Mouse (Mus musculus): ENCODE measurements around the gene Sema4f.

The Sema4f gene

DNA sequence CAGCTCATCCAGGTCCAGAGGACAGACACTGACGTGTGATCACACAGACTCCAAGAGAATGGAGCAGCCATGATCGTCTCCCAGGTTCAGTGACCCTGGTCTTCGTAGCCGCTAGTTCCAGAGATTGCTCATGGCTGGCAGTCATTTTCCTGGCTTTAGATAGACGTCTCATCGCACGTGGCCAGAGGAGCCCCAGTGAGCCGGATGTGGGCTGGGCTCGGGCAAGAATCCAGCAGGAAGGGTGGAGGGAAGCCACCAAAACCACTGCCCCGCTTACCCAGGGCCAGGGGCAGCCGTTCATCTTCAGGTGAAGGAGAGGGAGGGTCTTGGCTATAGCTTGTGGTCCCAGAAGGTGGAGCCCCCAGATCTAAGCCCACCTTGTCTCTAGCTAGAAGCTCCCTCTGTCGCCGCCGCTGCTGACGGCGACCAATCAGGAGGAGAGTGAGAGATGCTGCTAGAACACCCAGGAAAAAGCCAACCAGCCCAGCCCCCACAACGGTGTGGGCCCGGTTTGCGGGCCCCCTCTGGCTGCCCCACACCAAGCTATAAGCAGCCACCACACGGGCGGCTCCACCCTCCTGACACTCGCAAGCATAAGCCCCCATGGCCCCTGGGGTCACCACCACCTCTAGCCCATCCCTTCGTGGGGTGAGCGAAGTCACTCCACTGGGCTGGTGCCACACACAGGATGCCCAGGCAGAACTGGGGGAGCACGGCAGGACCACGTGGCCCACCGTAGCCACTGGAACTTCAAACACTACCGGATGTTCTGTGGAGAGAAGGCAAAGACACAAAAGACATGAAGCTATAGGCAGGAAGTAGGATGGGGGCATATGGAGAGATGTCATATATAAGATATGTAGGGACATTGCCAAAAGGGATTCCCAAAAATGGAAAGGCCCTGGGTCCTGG lies 26.0 kb downstream of the Sema4f start:
- DNase-seq: no peak

- no peak for DNase-seq
These were observed 28.3 kb downstream of the Sema4f start for GRCm38 (mm10) chr6:82911303-82911702.

GRCm38 (mm10) chr6:82909136-82909855 lies 30.3 kb downstream of the Sema4f start:
- peak in 1 of 2 experiments; percentile 65 for DNase-seq

DNA sequence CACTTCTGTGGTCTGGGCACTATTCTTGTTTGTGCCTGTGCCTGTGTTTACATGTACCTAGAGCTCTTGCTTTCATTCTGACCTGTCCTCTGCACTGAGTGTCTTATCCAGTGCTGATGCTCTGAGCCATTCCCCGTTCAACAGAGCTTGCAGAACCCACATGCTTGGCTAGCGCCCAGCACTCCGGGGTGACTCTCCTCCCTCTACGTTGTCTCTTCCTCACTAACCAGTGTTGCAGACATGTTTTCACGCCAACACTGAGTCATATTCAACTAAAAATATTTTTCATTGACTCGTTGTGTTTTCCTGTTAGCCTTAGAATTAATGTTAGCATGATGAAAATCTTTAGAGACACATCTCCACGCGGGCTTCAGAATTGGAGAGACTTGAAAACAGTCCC lies 31.5 kb downstream of the Sema4f start:
- no peak for DNase-seq

DNA sequence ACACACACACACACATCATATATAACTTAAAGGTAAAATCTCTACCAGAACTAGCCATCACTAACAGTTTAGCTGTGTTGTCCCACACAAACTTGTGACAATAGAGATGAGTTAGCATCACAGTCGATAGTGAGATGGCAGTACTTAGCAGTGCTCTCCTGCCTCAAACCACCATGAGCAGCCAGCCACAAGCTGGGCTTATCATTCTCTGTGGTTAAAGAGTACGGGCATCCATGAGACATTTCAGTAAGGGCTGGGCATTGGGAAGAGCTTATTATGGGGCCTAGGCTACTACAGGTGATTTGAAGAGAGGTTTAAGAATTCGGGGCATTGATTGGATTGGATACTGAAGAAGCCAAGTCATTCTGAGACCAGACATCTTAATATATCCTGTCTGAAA lies 32.6 kb downstream of the Sema4f start:
- DNase-seq: no peak

DNA sequence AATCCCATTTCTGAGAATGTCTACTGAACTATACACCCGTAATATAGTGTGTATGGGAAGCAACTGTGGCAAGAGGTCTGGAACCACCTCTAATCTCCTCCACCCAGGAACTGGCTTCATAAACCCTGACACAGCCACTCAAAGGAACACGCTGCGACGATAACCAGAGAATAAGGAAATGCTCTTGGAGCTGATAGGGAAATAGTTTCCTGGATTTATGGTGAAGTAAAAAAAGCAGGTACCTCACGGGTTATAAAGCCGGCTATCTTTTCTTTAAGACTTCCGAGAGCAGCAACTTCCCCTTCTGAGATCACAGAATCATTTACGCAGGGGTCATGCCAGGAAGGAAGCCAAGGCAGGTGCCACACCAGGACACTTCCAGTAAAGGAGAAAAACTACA lies 37.0 kb downstream of the Sema4f start:
- no peak for DNase-seq

GRCm38 (mm10) chr6:82898745-82899144 lies 40.8 kb downstream of the Sema4f start:
- DNase-seq: no peak

DNA sequence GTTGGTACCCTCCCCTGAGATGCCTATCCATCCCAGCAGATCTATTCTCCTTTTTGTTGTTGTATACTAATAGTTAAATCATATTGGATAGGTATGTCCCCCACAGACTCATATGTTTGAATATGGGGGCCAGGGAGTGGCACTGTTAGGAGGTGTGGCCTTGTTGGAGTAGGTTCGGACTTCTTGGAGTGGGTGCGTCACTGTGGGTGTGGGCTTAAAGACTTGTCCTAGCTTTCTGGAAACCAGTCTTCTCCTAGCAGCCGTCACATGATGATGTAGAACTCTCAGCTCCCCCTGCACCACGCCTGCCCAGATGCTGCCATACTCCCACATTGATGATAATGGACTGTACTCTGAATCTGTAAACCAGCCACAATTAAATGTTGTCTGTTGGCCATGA lies 41.3 kb downstream of the Sema4f start:
- DNase-seq: no peak

DNA sequence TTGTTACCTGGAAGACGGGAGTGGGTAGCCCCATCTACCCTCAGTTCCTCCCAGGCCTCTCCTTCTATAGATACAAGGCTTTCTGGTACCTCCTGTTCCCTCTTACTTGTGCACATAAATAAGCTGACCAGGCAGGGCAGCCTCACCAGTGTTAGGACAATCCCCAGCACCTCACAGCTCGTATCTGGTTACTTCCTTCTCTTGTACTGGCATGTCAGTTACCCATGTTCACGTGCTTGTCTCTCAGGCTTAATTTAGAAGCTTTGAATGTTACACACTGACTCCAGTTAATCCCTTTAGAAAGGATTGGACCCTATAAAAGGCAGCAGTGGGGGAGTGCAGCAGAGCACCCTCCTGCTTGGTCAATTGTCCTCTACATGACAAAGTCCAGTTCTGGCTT lies 42.3 kb downstream of the Sema4f start:
- no peak for DNase-seq

DNA sequence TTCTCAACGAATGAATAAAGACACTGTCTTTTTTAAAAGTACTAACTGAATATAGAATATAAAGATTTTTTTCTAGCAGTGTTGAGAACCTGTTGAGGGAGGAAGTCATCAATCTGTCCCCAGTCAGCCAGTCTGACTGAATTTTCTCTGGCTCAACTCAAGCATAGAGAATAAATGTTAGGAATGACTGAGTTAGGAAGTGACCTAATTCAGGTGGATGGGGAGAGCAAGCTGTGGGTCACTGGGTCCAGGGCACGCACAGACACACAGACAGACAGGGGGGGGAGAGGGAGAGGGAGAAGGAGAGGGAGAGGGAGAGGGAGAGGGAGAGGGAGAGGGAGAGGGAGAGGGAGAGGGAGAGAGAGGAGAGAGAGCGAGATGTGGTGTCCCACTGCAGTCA lies 46.2 kb downstream of the Sema4f start:
- DNase-seq: no peak

- DNase-seq: peak in 1 of 2 experiments; percentile 5
These were observed 47.0 kb downstream of the Sema4f start for GRCm38 (mm10) chr6:82892540-82892939.

- DNase-seq: no peak
These were observed 48.1 kb downstream of the Sema4f start for GRCm38 (mm10) chr6:82891488-82891887.

DNA sequence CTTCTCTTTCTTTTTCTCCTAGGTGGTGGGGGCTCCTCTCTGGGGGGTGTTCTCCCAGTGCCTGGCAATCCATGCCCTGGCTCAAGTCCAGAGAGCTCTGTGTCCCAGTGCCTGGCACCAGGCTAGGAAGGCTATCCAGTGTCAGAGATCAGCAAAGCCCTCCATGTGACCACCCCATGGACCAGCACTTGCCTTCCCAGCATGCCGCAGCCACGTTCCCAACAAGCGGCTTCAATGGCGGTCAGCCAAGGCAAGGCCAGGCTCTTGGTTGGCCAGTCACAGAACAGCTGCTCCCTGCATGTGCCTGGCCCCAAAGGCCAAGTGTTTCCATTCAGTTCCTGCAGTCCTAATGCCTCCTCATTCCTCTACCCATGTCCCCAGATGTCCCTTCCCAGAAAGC lies 53.2 kb downstream of the Sema4f start:
- DNase-seq: peak; percentile 26 to 44

DNA sequence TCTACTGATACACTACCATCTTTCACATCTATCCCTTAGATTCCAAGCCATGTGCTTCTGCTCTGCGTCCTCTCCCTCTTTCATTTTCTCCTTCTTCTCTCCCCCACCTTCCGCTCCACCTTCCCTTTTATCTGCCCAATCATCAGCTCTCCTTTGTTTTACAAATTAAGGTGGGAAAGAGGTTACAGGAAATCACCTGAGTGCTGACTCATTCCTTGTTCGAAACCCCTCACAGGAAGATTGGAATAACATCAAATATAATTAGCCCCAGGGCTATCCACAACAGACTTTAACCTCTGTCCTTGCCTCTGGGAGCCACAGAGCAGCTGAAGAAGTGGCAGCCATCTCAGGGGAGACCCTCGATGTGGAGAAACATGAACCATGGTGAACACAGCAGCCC lies 53.7 kb downstream of the Sema4f start:
- no peak for DNase-seq

DNA sequence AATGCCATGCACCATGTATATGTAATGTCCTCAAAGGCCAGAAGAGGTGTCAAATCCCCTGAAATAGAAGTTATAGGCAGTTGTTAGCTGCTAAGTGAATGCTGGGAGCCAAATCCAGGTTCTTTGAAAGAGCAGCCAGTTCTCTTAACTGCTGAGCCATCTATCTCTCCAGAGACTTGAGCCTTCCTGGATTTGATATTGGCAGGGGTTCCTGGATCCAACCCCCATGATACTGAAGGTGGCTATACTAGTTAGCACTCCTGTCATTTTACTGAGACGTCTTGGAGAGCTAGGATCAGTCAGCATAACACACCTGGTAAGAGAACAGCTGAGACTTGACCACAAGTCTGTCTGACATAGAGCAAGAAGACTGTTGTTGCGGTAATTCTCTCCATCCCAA lies 54.1 kb downstream of the Sema4f start:
- no peak for DNase-seq

GRCm38 (mm10) chr6:82884570-82884969 lies 55.0 kb downstream of the Sema4f start:
- no peak for DNase-seq

- peak; percentile 57 to 63 for DNase-seq
These were observed 58.0 kb downstream of the Sema4f start for GRCm38 (mm10) chr6:82881485-82882096.

- peak in 1 of 2 experiments; percentile 8 for DNase-seq
These were observed 58.8 kb downstream of the Sema4f start for GRCm38 (mm10) chr6:82880807-82881206.

DNA sequence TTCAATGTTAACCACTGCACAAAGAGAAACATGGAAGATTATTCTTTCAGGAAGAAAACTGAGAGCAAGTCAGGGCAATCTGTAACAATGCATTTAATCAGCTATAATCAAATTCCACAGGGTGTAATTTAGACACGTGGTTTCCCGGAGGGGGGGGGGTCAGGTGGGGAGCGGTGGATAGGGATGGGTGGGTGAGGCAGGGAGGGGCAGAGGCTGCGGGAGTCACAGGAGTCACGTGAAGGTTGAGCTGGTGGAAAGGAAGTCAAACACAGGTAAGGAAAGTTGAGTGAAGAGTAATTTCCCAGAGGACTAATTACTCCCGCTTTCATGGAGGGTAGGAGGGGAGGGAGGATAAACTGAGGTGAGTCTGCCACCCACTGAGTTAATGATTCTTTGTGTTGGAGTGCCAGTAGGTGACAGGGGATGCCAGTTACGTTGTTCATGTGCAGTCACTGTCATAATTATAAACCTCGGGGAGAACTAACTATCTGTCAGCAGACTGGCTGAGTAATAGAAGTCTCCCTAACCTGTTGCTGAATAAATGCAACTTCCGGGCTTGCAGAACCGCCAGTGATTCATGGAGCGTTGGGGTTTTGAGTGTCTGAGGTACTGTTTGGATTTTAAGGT lies 60.0 kb downstream of the Sema4f start:
- DNase-seq: no peak

DNA sequence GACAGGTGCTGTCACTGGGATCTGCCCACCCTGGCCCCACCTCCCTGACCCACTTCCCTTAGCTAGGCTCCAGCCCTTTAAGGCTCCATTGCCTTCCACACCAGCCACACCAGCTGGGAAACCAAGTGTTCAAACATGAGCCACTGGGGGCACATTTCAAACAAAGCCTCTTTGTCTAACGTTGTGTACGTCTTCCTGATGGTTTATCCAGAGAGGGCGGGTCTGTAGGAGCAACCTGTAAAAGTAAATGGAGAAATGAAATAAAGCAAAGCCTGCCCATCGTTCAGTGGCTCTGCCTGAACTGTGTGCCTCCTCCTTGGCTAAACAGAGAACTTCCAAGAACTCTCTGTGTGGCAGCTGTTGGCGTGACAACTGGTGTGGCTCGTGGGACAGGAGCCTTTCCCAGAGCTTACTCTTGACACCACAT lies 64.0 kb downstream of the Sema4f start:
- no peak for DNase-seq

DNA sequence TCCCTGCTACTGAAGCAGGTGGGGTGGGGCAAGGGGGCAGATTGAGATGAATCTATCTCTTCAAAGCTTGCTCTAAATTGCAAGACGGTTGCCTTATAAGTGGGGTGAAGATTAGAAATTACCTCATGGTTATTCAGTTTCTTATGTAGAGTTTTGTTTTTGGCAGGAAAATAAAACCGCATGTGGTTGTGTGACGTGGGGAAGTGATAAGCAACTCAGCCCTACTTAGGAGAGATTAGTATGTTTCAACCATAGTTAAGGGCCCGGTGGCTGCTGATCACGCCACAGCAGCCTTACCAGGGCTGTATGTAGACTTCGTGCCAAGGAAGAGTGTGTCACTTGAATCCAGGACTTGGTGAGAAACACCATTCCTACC lies 67.2 kb downstream of the Sema4f start:
- no peak for DNase-seq

DNA sequence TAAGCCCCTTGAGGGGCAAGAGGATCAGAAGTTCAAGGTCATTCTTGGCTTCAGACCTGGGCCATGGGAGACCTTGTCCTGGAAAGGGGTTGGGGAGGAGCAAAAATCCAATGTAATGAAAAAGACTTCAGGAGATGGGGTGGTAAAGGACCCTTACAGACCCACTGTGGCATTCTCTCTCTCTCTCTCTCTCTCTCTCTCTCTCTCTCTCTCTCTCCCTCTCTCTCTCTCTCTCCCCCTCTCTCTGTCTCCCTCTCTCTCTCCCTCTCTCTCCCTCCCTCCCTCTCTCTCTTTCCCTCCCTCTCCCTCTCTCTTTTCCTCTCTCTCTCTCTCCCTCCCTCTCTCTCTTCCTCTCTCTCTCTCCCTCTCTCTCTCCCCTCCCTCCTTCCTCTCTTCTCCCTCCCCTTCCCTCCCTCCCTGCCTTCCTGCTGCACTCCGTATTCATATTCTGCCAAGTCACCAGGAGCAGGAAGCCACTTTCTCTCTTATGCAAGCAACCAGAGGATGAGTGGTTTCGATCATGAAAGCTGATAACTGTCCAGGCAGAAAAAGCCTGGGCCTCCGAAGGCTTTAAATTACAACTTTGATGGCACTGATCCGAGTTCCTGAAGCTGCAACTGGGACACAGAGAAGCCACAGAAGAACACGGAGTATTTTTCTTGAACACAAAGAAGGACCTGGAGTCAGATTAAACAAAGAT lies 67.8 kb downstream of the Sema4f start:
- DNase-seq: no peak

DNA sequence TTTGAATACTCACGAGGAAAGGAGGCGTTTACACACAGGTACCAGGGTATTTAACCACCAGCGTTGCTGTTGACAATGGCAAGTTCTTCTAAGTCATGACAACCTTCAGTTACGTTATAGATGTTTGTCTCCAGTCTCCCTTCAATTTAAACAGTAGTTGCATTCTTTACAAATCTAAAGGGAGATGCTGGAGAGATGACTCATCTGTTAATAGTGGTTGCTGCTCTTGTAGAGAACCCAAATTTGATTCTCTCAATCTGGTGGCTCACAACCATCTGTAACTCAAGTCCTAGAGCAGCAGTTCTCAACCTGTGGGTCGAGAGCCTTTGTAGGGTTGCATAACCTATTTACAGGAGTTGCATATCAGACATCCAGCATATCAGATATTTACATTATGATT lies 71.1 kb downstream of the Sema4f start:
- DNase-seq: no peak
